Mouse (Mus musculus): Measurements from ENCODE around the gene Gm136.

DNA sequence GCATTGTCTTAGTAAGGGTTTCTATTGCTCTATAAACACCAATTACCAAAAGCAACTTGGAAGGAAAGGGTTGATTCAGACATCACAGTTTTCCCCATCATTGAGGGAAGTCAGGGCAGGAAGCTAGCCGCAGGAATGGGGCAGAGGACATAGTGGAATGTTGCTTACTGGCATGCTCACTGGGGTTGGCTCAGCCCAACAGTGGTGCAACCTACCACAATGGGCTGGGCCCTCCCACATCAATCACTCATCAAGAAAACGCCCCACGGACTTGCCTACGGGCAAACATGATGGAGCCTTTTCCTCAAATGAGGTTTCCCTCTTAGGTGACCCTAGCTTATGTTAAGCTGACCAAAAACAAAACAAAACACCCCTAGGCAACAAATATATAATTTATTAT lies 32.9 kb downstream of the Gm136 start:
- TF ChIP-seq EP300 (IDR thresholded peaks at IDR 0.05; ENCODE audit: insufficient read depth, low read depth, low read length): no peak
- TF ChIP-seq CTCF (IDR thresholded peaks at IDR 0.05; ENCODE audit: low read depth, low read length): no peak
- no peak for TF ChIP-seq POLR2A (IDR thresholded peaks at IDR 0.05; ENCODE audit: insufficient read depth, low read length)

All from ES-Bruce4 (cell line).